Mouse (Mus musculus): ENCODE data around the gene Zbtb44. TPM values are rescaled to one million over a fixed set of nuclear protein-coding genes. Genes with fewer than 3 reads are reported as not detected.

Zbtb44 gene
- polyA plus RNA-seq (2016; fragmentation: Nextera tagmentation; extraction: Ambion mirVana) = 4.1 and 4.4 TPM in 2 replicates

GRCm38 (mm10) chr9:31030532-31031413, at the start of gene Zbtb44:
Zbtb44 (plus strand) TSS chr9:31030644.
- Histone ChIP-seq H3K36me3 (replicated peaks) (peaks cover 14% of the 10 kb centered on the region), H3K4me1 (peaks cover 31% of the 10 kb centered on the region), H3K4me3 (peak within 1 kb of the TSS; percentile 96), H3K9me3 (no peaks in the 10 kb centered on the region), H3K27me3 (ENCODE audit: poor library complexity, severe bottlenecking) (no peaks in the 10 kb centered on the region), H3K27ac (peak within 1 kb of the TSS; percentile 99)
- WGBS = under 1% methylated on average over 75 of the region's 79 CpGs
- no peak for DNase-seq (ENCODE audit: extremely low spot score, low spot score)

- DNase-seq (ENCODE audit: extremely low spot score, low spot score) = no peak
- no peak overlapping the region for H3K27ac ChIP-seq
- H3K4me3 ChIP-seq = no peak overlapping the region
- H3K4me1 ChIP-seq = no peaks in the 10 kb centered on the region
- no peaks in the 10 kb centered on the region for H3K9me3 ChIP-seq
- no peaks in the 10 kb centered on the region for H3K27me3 ChIP-seq (ENCODE audit: poor library complexity, severe bottlenecking)
- H3K36me3 ChIP-seq (replicated peaks) = no peaks in the 10 kb centered on the region
- WGBS = 84% methylated on average over 6 of the region's 6 CpGs
Measured at GRCm38 (mm10) chr9:30985782-30986181, 44.7 kb upstream of the Zbtb44 start.

- no peak for DNase-seq (ENCODE audit: extremely low spot score, low spot score)
- 89% methylated on average over 5 of the region's 5 CpGs for WGBS
- Histone ChIP-seq H3K27me3 (ENCODE audit: poor library complexity, severe bottlenecking) (no peaks in the 10 kb centered on the region), H3K27ac (no peak overlapping the region), H3K4me1 (no peaks in the 10 kb centered on the region), H3K4me3 (no peak overlapping the region), H3K9me3 (no peaks in the 10 kb centered on the region), H3K36me3 (replicated peaks) (no peaks in the 10 kb centered on the region)
Measured at GRCm38 (mm10) chr9:30993106-30993505, 37.3 kb upstream of the Zbtb44 start.

- Histone ChIP-seq H3K27ac (no peak overlapping the region), H3K27me3 (ENCODE audit: poor library complexity, severe bottlenecking) (no peaks in the 10 kb centered on the region), H3K36me3 (replicated peaks) (no peaks in the 10 kb centered on the region), H3K4me3 (no peak overlapping the region), H3K9me3 (no peaks in the 10 kb centered on the region), H3K4me1 (no peaks in the 10 kb centered on the region)
- WGBS = 86% methylated on average over 12 of the region's 12 CpGs
- DNase-seq (ENCODE audit: extremely low spot score, low spot score) = no peak
Measured at GRCm38 (mm10) chr9:30996590-30997562, 33.6 kb upstream of the Zbtb44 start.

- WGBS = 90% methylated on average over 10 of the region's 10 CpGs
Measured at GRCm38 (mm10) chr9:31000641-31001040, 29.8 kb upstream of the Zbtb44 start.

GRCm38 (mm10) chr9:31002528-31002927, 27.9 kb upstream of the Zbtb44 start:
- no peak overlapping the region for H3K27ac ChIP-seq
- WGBS = 91% methylated on average over 4 of the region's 4 CpGs
- no peak overlapping the region for H3K4me3 ChIP-seq
- DNase-seq (ENCODE audit: extremely low spot score, low spot score) = no peak
- H3K4me1 ChIP-seq = no peaks in the 10 kb centered on the region
- no peaks in the 10 kb centered on the region for H3K27me3 ChIP-seq (ENCODE audit: poor library complexity, severe bottlenecking)
- H3K36me3 ChIP-seq (replicated peaks) = no peaks in the 10 kb centered on the region
- H3K9me3 ChIP-seq = no peaks in the 10 kb centered on the region

More at GRCm38 (mm10) chr9:31000641-31001040, 29.8 kb upstream of the Zbtb44 start:
- H3K4me1 ChIP-seq = no peaks in the 10 kb centered on the region
- no peak overlapping the region for H3K4me3 ChIP-seq
- H3K9me3 ChIP-seq = no peaks in the 10 kb centered on the region
- H3K27ac ChIP-seq = no peak overlapping the region
- no peak for DNase-seq (ENCODE audit: extremely low spot score, low spot score)
- no peaks in the 10 kb centered on the region for H3K27me3 ChIP-seq (ENCODE audit: poor library complexity, severe bottlenecking)
- no peaks in the 10 kb centered on the region for H3K36me3 ChIP-seq (replicated peaks)

GRCm38 (mm10) chr9:31009334-31009733, 21.1 kb upstream of the Zbtb44 start:
- no peaks in the 10 kb centered on the region for H3K27me3 ChIP-seq (ENCODE audit: poor library complexity, severe bottlenecking)
- no peaks in the 10 kb centered on the region for H3K4me1 ChIP-seq
- 81% methylated on average over 2 of the region's 2 CpGs for WGBS
- H3K9me3 ChIP-seq = no peaks in the 10 kb centered on the region
- H3K4me3 ChIP-seq = no peak overlapping the region
- H3K27ac ChIP-seq = no peak overlapping the region
- H3K36me3 ChIP-seq (replicated peaks) = no peaks in the 10 kb centered on the region
- no peak for DNase-seq (ENCODE audit: extremely low spot score, low spot score)

DNA sequence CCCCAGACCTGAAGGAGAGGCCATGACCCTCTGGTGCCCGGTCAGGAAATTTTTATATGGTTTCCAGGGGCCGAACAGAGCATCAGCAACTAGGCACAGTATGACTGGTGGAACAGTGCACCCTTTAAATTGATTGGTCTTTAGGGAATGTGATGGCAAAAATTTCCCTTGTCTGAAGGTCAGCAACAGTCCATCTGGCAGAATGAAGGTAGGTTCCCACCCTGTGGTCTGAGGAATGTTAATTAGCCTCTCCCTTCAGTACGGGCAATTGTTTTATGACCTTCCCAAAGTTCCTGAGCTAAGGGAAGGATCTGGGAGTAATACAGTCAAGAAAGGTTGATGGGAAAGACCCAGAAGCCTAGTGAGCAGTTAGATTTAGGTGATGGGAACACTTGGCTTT, 20.4 kb upstream of the Zbtb44 start:
- Histone ChIP-seq H3K4me3 (no peak overlapping the region), H3K36me3 (replicated peaks) (no peaks in the 10 kb centered on the region), H3K27me3 (ENCODE audit: poor library complexity, severe bottlenecking) (no peaks in the 10 kb centered on the region), H3K27ac (no peak overlapping the region), H3K4me1 (no peaks in the 10 kb centered on the region), H3K9me3 (no peaks in the 10 kb centered on the region)
- WGBS = 77% methylated on average over 3 of the region's 3 CpGs
- no peak for DNase-seq (ENCODE audit: extremely low spot score, low spot score)

- H3K4me1 ChIP-seq = no peaks in the 10 kb centered on the region
- H3K27me3 ChIP-seq (ENCODE audit: poor library complexity, severe bottlenecking) = no peaks in the 10 kb centered on the region
- H3K4me3 ChIP-seq = no peak overlapping the region
- 85% methylated on average over 3 of the region's 3 CpGs for WGBS
- no peaks in the 10 kb centered on the region for H3K36me3 ChIP-seq (replicated peaks)
- no peak for DNase-seq (ENCODE audit: extremely low spot score, low spot score)
- no peaks in the 10 kb centered on the region for H3K9me3 ChIP-seq
- H3K27ac ChIP-seq = no peak overlapping the region
Measured at GRCm38 (mm10) chr9:31010749-31011148, 19.7 kb upstream of the Zbtb44 start.

- no peaks in the 10 kb centered on the region for H3K27me3 ChIP-seq (ENCODE audit: poor library complexity, severe bottlenecking)
- H3K9me3 ChIP-seq = no peaks in the 10 kb centered on the region
- H3K27ac ChIP-seq = no peak overlapping the region
- no peak overlapping the region for H3K4me3 ChIP-seq
- H3K4me1 ChIP-seq = no peaks in the 10 kb centered on the region
- DNase-seq (ENCODE audit: extremely low spot score, low spot score) = no peak
- no peaks in the 10 kb centered on the region for H3K36me3 ChIP-seq (replicated peaks)
- WGBS = 70% methylated on average over 1 of the region's 1 CpGs
Measured at GRCm38 (mm10) chr9:31011533-31011932, 18.9 kb upstream of the Zbtb44 start.

DNA sequence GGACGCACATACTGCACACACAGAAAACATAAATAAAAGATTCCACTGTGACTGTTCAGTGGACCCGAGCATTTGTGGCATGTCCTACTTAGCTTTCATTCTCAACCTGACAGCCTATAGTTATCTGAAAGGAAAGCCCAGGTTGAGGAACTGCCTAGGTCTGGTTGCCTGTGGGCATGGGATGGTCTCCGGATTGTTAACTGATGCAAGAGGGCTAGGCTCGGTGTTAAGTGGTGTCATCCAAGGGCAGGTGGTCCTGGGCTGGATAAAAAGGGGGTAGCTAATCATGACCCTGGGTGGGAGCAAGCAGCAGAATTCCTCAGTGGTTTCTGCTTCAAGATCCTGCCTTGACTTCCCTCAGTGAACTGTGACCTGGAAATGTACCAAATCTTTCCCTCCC, 17.8 kb upstream of the Zbtb44 start:
- DNase-seq (ENCODE audit: extremely low spot score, low spot score) = no peak
- Histone ChIP-seq H3K9me3 (no peaks in the 10 kb centered on the region), H3K36me3 (replicated peaks) (no peaks in the 10 kb centered on the region), H3K4me3 (no peak overlapping the region), H3K27me3 (ENCODE audit: poor library complexity, severe bottlenecking) (no peaks in the 10 kb centered on the region), H3K4me1 (no peaks in the 10 kb centered on the region), H3K27ac (no peak overlapping the region)
- WGBS = 88% methylated on average over 4 of the region's 4 CpGs

- DNase-seq (ENCODE audit: extremely low spot score, low spot score) = no peak
- Histone ChIP-seq H3K9me3 (no peaks in the 10 kb centered on the region), H3K4me3 (no peak overlapping the region), H3K27me3 (ENCODE audit: poor library complexity, severe bottlenecking) (no peaks in the 10 kb centered on the region), H3K27ac (no peak overlapping the region), H3K4me1 (no peaks in the 10 kb centered on the region), H3K36me3 (replicated peaks) (no peaks in the 10 kb centered on the region)
- 86% methylated on average over 4 of the region's 4 CpGs for WGBS
Measured at GRCm38 (mm10) chr9:31013415-31013814, 17.0 kb upstream of the Zbtb44 start.

DNA sequence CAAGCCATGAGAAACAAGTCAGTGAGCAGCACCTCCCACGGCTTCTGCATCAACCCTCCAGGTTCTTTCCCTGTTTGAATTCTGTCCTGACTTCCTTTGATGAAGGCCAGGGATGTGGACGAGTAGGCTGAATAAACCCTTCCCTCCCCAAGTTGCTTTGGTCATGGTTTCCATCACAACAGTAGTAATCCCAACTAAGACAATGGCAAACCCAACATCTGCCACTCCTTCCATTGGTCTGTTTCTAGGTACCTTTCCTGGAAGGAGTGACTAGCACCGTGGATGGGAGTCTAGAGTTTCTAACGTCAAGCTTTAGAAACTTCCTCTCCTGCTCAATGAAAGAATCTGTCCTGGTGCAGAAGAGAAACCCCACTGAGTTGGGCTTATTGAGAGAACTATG, 12.8 kb upstream of the Zbtb44 start:
- no peaks in the 10 kb centered on the region for H3K4me1 ChIP-seq
- DNase-seq (ENCODE audit: extremely low spot score, low spot score) = no peak
- no peaks in the 10 kb centered on the region for H3K36me3 ChIP-seq (replicated peaks)
- no peaks in the 10 kb centered on the region for H3K9me3 ChIP-seq
- H3K4me3 ChIP-seq = no peak overlapping the region
- no peak overlapping the region for H3K27ac ChIP-seq
- WGBS = 73% methylated on average over 4 of the region's 4 CpGs
- H3K27me3 ChIP-seq (ENCODE audit: poor library complexity, severe bottlenecking) = no peaks in the 10 kb centered on the region
